Mouse (Mus musculus) G1E (cell line): ENCODE results near the gene Ankrd55. TPM values are rescaled to one million over a fixed set of nuclear protein-coding genes. Genes with fewer than 3 reads are reported as not detected.
"Not testable (repeated sequence)": the region's sequence is repeated elsewhere in the genome, so short reads cannot be mapped to it uniquely, and the experiment has no call there.

Source experiments
- ATAC-seq: 2 replicates; pipeline ENCODE4 v1.8.0; 2016; ENCODE audit warnings: mild to moderate bottlenecking; ENCODE audit not compliant: insufficient number of reproducible peaks, poor library complexity, low FRiP score, severe bottlenecking; ENCODE audit errors: extremely low read depth
- DNase-seq: peaks from one replicate; pipeline ENCODE4 v3.0.0; 2012; ENCODE audit warnings: low spot score
- H3K27me3 ChIP-seq: 2 replicates; pipeline ENCODE4 v1.6.1; 2012; ENCODE audit warnings: mild to moderate bottlenecking, low read length, inconsistent platforms; ENCODE audit not compliant: insufficient read depth
- H3K36me3 ChIP-seq: replicated peaks from 2 replicates; pipeline ENCODE3; 2012; ENCODE audit warnings: mild to moderate bottlenecking, inconsistent platforms
- H3K4me1 ChIP-seq: 2 replicates; pipeline ENCODE4 v1.6.1; 2012; ENCODE audit warnings: low read depth, low read length, inconsistent platforms, mixed read lengths; ENCODE audit not compliant: insufficient read depth
- H3K4me3 ChIP-seq: 2 replicates; pipeline ENCODE4 v1.5.1; 2012; ENCODE audit warnings: low read depth, mild to moderate bottlenecking, inconsistent platforms, low read length, moderate library complexity, mixed read lengths
- H3K9me3 ChIP-seq: replicated peaks from 2 replicates; pipeline ENCODE4 v1.6.1; 2012; ENCODE audit warnings: inconsistent platforms
- CTCF ChIP-seq: IDR thresholded peaks from 2 replicates; pipeline ENCODE4 v1.5.1; 2012; ENCODE audit warnings: low read depth, low read length, inconsistent platforms, mixed read lengths
- GATA1 ChIP-seq: IDR thresholded peaks from 2 replicates; pipeline ENCODE4 v1.6.1; 2012; ENCODE audit warnings: borderline replicate concordance, low read length, inconsistent platforms, mixed read lengths
- GATA2 ChIP-seq: IDR thresholded peaks from 2 replicates; pipeline ENCODE4 v1.6.1; 2012; ENCODE audit warnings: low read depth, low read length, inconsistent platforms, borderline replicate concordance
- POLR2AphosphoS5 ChIP-seq: IDR thresholded peaks from 2 replicates; pipeline ENCODE4 v1.6.1; 2012; ENCODE audit warnings: low read depth, low read length, inconsistent platforms; ENCODE audit not compliant: insufficient replicate concordance
- TAL1 ChIP-seq: conservative IDR thresholded peaks from 2 replicates; pipeline ENCODE4 v1.6.1; 2012; ENCODE audit warnings: low read depth, low read length, inconsistent platforms, mixed read lengths
- polyA plus RNA-seq: library from polyadenylated mRNA; stranded (reverse); fragments of >175 nt; gene quantifications from 2 replicates; pipeline ENCODE4 v1.2.3, GENCODE M21; 2012
- total RNA-seq, 2 experiments: library from RNA; stranded (forward) in 1 of 2; stranded (reverse) in 1 of 2; fragments of 200-1000 nt in 1 of 2; fragments of >200 nt in 1 of 2; fragmentation: Nextera tagmentation in 1 of 2; gene quantifications; 2 replicates each; pipeline ENCODE4 v1.2.3; 2014 to 2017

Ankrd55 gene
- total and polyA plus RNA-seq, 3 experiments, result 0.11 TPM; not detected in 2

GRCm38 (mm10) chr13:112426265-112427135 is 138.2 kb downstream of the Ankrd55 start:
- ATAC-seq (no peak), DNase-seq (no peak)
- H3K4me1 ChIP-seq, result peaks cover 5% of the 10 kb centered on the region; the same call in 1 of the 2 replicates
- TF ChIP-seq TAL1 (no peak), GATA1 (no peak), POLR2AphosphoS5 (no peak)
- peaks cover 7% of the 10 kb centered on the region for H3K27me3 ChIP-seq
- H3K4me3 ChIP-seq, result no peak overlapping the region
- H3K36me3 ChIP-seq, result no peaks in the 10 kb centered on the region
- H3K9me3 ChIP-seq, result no peaks in the 10 kb centered on the region

- not testable (repeated sequence) for H3K36me3 ChIP-seq, DNase-seq, H3K4me1 ChIP-seq, H3K9me3 ChIP-seq, H3K4me3 ChIP-seq, ATAC-seq, H3K27me3 ChIP-seq
These were observed 138.9 kb downstream of the Ankrd55 start for GRCm38 (mm10) chr13:112427136-112427470.

GRCm38 (mm10) chr13:112427521-112427920 is 139.3 kb downstream of the Ankrd55 start:
- peaks cover 5% of the 10 kb centered on the region; the same call in 1 of the 2 replicates for H3K4me1 ChIP-seq
- no peaks in the 10 kb centered on the region for H3K9me3 ChIP-seq
- ATAC-seq, result no peak
- TF ChIP-seq GATA1, result no peak
- no peak for TF ChIP-seq CTCF
- TF ChIP-seq TAL1, result no peak
- TF ChIP-seq GATA2, result no peak
- TF ChIP-seq POLR2AphosphoS5, result no peak
- no peak for DNase-seq
- H3K36me3 ChIP-seq, result no peaks in the 10 kb centered on the region
- H3K27me3 ChIP-seq, result 0 out of 2 replicates have a peak, but pooled peaks cover 3% of the 10 kb centered on the region
- H3K4me3 ChIP-seq, result no peak overlapping the region

GRCm38 (mm10) chr13:112433271-112433670 is 145.0 kb downstream of the Ankrd55 start:
- no peak for TF ChIP-seq GATA1
- no peak for TF ChIP-seq TAL1
- TF ChIP-seq GATA2, result no peak
- no peak for TF ChIP-seq POLR2AphosphoS5
- TF ChIP-seq CTCF, result no peak
- no peak for ATAC-seq
- no peak for DNase-seq
- no peaks in the 10 kb centered on the region for H3K9me3 ChIP-seq
- no peaks in the 10 kb centered on the region for H3K4me1 ChIP-seq
- H3K4me3 ChIP-seq, result no peak overlapping the region
- H3K36me3 ChIP-seq, result no peaks in the 10 kb centered on the region
- peaks cover 4% of the 10 kb centered on the region; the same call in 1 of the 2 replicates for H3K27me3 ChIP-seq

Other genes with a start within 250 kb of the Ankrd55 start
- 13.9 and 20.4 TPM in 2 replicates for gene Il6st, start 175.6 kb downstream of the Ankrd55 start, total RNA-seq (2014; fragmentation: Nextera tagmentation)
- gene Il6st, start 175.6 kb downstream of the Ankrd55 start, total RNA-seq (2017), result 4.2 and 5.0 TPM in 2 replicates
- 0.70 and 0.73 TPM in 2 replicates for gene Il6st, start 175.6 kb downstream of the Ankrd55 start, polyA plus RNA-seq